Mouse (Mus musculus) lung, postnatal 0 days (tissue): Measurements from ENCODE around the gene Aplf.

Source experiments
- CTCF ChIP-seq: IDR thresholded peaks from 2 replicates; pipeline ENCODE4 v1.5.1; 2016; ENCODE audit warnings: antibody characterized with exemption, mild to moderate bottlenecking
- EP300 ChIP-seq: IDR thresholded peaks from 2 replicates; pipeline ENCODE4 v1.6.1; 2016; ENCODE audit warnings: antibody characterized with exemption, mild to moderate bottlenecking, control low read depth

DNA sequence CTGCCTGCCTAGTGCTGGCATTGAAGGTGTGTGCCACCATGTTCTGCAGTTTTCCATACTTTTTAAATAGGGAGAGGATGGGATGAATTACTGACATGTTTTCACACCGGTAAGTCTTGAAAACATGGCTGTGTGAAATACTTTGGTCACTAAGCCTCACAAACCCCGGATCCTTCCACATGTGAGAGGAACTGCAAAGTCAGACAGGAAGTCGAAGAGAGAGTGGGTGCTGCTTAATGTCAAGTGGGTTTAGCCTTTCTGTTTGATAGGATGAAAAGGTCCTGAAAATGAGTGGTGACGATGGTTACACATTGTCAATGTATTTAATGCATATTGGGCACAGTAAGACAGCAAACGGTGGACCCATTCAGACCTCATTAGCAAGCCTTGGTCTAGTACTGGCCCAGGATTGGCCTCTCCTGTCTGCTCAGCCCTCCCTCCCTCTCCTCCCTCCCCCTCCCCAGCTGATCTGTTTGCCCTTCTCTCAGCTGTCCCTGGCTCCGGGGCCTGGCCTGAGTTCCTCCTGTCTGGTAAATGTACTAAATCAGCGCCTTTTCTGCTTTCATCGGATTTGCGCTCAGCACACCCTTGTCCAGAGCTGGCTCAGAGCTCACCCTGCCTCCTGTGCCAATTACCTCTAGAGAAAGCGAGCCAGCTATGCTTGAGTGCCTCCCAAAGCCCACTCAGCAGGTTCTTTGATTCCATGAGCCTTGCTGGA, 74.7 kb downstream of the Aplf start:
- TF ChIP-seq CTCF (no peak), EP300 (no peak)
